Mouse (Mus musculus) CH12.LX (cell line): ENCODE measurements around the gene Itpr3. TPM values are rescaled to one million over a fixed set of nuclear protein-coding genes. Genes with fewer than 3 reads are reported as not detected.

ENCODE experiments used
- DNase-seq: peaks from one replicate; pipeline ENCODE4 v3.0.0-alpha.2; 2013; ENCODE audit errors: extremely low read depth
- H3K27ac ChIP-seq: 2 replicates; pipeline ENCODE4 v1.5.1; 2012; ENCODE audit warnings: low read depth, mild to moderate bottlenecking, control low read depth, moderate library complexity; ENCODE audit not compliant: insufficient read depth
- H3K27me3 ChIP-seq: replicated peaks from 2 replicates; pipeline ENCODE3; 2012; ENCODE audit warnings: inconsistent platforms
- H3K36me3 ChIP-seq, 2 experiments: replicated peaks in 1 of 2; 2 replicates each; pipeline versions ENCODE3 to v1.6.1; 2012; ENCODE audit warnings: inconsistent platforms in 1 of 2, low read length in 1 of 2, mild to moderate bottlenecking in 1 of 2, mixed read lengths in 1 of 2, moderate library complexity in 1 of 2; ENCODE audit not compliant: control insufficient read depth in 1 of 2, insufficient read depth in 1 of 2
- H3K4me1 ChIP-seq, 2 experiments: 2 replicates each; pipeline ENCODE4 v1.6.1; 2012; ENCODE audit warnings: inconsistent platforms in 1 of 2, moderate library complexity in 1 of 2; ENCODE audit not compliant: insufficient read depth in 2 of 2, control insufficient read depth in 1 of 2
- H3K4me2 ChIP-seq: 2 replicates; pipeline ENCODE4 v1.6.1; 2012; ENCODE audit warnings: low read depth, mild to moderate bottlenecking, control low read depth; ENCODE audit not compliant: poor library complexity, insufficient read depth, severe bottlenecking
- H3K4me3 ChIP-seq, 3 experiments: fragments of 150-350 bp in 1 of 3; sonication (generic) in 1 of 3; replicated peaks in 1 of 3; 2 replicates each; pipeline versions ENCODE3 to v1.5.1; 2011 to 2012; ENCODE audit warnings: low read depth in 2 of 3, low read length in 2 of 3, mild to moderate bottlenecking in 2 of 3, moderate library complexity in 2 of 3, control low read depth in 1 of 3, improper control_type of control experiment in 1 of 3, inconsistent platforms in 1 of 3, mixed read lengths in 1 of 3; ENCODE audit not compliant: poor library complexity in 1 of 3
- H3K79me2 ChIP-seq: replicated peaks from 2 replicates; pipeline ENCODE4 v1.6.1; 2012; ENCODE audit warnings: mild to moderate bottlenecking, moderate library complexity; ENCODE audit not compliant: control insufficient read depth, poor library complexity, insufficient read depth, severe bottlenecking; ENCODE audit errors: extremely low read depth
- H3K9ac ChIP-seq: 2 replicates; pipeline ENCODE4 v1.6.1; 2012; ENCODE audit warnings: low read depth, mild to moderate bottlenecking, control low read depth, moderate library complexity; ENCODE audit not compliant: insufficient read depth
- H3K9me3 ChIP-seq: replicated peaks from 2 replicates; pipeline ENCODE3; 2012; ENCODE audit warnings: low read length, inconsistent platforms, mixed read lengths
- BHLHE40 ChIP-seq: IDR thresholded peaks from 2 replicates; pipeline ENCODE4 v1.6.1; 2011; ENCODE audit warnings: mild to moderate bottlenecking, low read depth, low read length, improper control_type of control experiment
- CHD2 ChIP-seq: IDR thresholded peaks from 2 replicates; pipeline ENCODE4 v1.6.1; 2011; ENCODE audit warnings: low read length, improper control_type of control experiment
- E2F4 ChIP-seq: IDR thresholded peaks from 2 replicates; pipeline ENCODE4 v1.6.1; 2011; ENCODE audit warnings: low read depth, low read length, improper control_type of control experiment; ENCODE audit not compliant: insufficient replicate concordance
- ELF1 ChIP-seq: IDR thresholded peaks from 2 replicates; pipeline ENCODE4 v1.6.1; 2014; ENCODE audit warnings: low read depth, mild to moderate bottlenecking, inconsistent platforms, low read length, improper control_type of control experiment
- EP300 ChIP-seq: IDR thresholded peaks from 2 replicates; pipeline ENCODE4 v1.6.1; 2011; ENCODE audit warnings: low read length, improper control_type of control experiment
- ETS1 ChIP-seq: conservative IDR thresholded peaks from 2 replicates; pipeline ENCODE4 v1.6.1; 2012; ENCODE audit warnings: low read depth, mild to moderate bottlenecking, inconsistent platforms, low read length, improper control_type of control experiment, moderate library complexity
- HCFC1 ChIP-seq: IDR thresholded peaks from 2 replicates; pipeline ENCODE4 v1.6.1; 2012; ENCODE audit warnings: low read depth, mild to moderate bottlenecking, inconsistent platforms, low read length, improper control_type of control experiment
- JUN ChIP-seq: IDR thresholded peaks from 2 replicates; pipeline ENCODE4 v1.6.1; 2011; ENCODE audit warnings: low read depth, mild to moderate bottlenecking, low read length, improper control_type of control experiment, moderate library complexity; ENCODE audit not compliant: insufficient read depth
- JUND ChIP-seq: conservative IDR thresholded peaks from 2 replicates; pipeline ENCODE4 v1.6.1; 2011; ENCODE audit warnings: low read depth, low read length, improper control_type of control experiment
- KAT2A ChIP-seq: IDR thresholded peaks from 2 replicates; pipeline ENCODE4 v1.6.1; 2012; ENCODE audit warnings: low read length, improper control_type of control experiment, inconsistent platforms; ENCODE audit not compliant: insufficient replicate concordance
- MAFK ChIP-seq: IDR thresholded peaks from 2 replicates; pipeline ENCODE4 v1.6.1; 2011; ENCODE audit warnings: low read length, improper control_type of control experiment; ENCODE audit not compliant: insufficient replicate concordance
- MAX ChIP-seq: IDR thresholded peaks from 2 replicates; pipeline ENCODE4 v1.6.1; 2011; ENCODE audit warnings: low read length, improper control_type of control experiment
- MEF2A ChIP-seq: IDR thresholded peaks from 2 replicates; pipeline ENCODE4 v1.6.1; 2014; ENCODE audit warnings: low read depth, mild to moderate bottlenecking, inconsistent platforms, low read length, improper control_type of control experiment, borderline replicate concordance
- NELFE ChIP-seq: IDR thresholded peaks from 2 replicates; pipeline ENCODE4 v1.6.1; 2011; ENCODE audit warnings: low read depth, low read length, improper control_type of control experiment
- RAD21 ChIP-seq: IDR thresholded peaks from 2 replicates; pipeline ENCODE4 v1.6.1; 2011; ENCODE audit warnings: low read depth, mild to moderate bottlenecking, low read length, improper control_type of control experiment, moderate library complexity
- SIN3A ChIP-seq: IDR thresholded peaks from 2 replicates; pipeline ENCODE4 v1.6.1; 2012; ENCODE audit warnings: low read length, improper control_type of control experiment, inconsistent platforms
- SMC3 ChIP-seq: IDR thresholded peaks from 2 replicates; pipeline ENCODE4 v1.6.1; 2011; ENCODE audit warnings: low read depth, low read length, improper control_type of control experiment
- UBTF ChIP-seq: IDR thresholded peaks from 2 replicates; pipeline ENCODE4 v1.6.1; 2012; ENCODE audit warnings: low read depth, mild to moderate bottlenecking, inconsistent platforms, low read length, improper control_type of control experiment, moderate library complexity
- ZC3H11A ChIP-seq: IDR thresholded peaks from 2 replicates; pipeline ENCODE4 v1.6.1; 2012; ENCODE audit warnings: low read depth, mild to moderate bottlenecking, inconsistent platforms, low read length, improper control_type of control experiment
- ZKSCAN1 ChIP-seq: IDR thresholded peaks from 2 replicates; pipeline ENCODE4 v1.6.1; 2012; ENCODE audit warnings: low read depth, inconsistent platforms, low read length, improper control_type of control experiment, borderline replicate concordance
- ZMIZ1 ChIP-seq: IDR thresholded peaks from 2 replicates; pipeline ENCODE4 v1.6.1; 2012; ENCODE audit warnings: low read depth, mild to moderate bottlenecking, inconsistent platforms, low read length, improper control_type of control experiment
- ZNF384 ChIP-seq: IDR thresholded peaks from 2 replicates; pipeline ENCODE4 v1.6.1; 2012; ENCODE audit warnings: low read depth, low read length, improper control_type of control experiment, inconsistent platforms
- dilution Hi-C: fragments of 300-500 bp; cut with MboI; formaldehyde crosslinking; loops from 2 replicates; pipeline ENCODE4 v1.14.3; 2020; ENCODE audit warnings: low sequenced_read_pairs; ENCODE audit not compliant: extremely low pct_unique_long_range_greater_than_20kb, extremely low pct_ligation_motif_present
- in situ Hi-C: fragments of 300-500 bp; cut with MboI; formaldehyde crosslinking; loops from 3 replicates; pipeline ENCODE4 v1.14.3; 2019; ENCODE audit warnings: low sequenced_read_pairs, low pct_ligation_motif_present, low pct_unique_long_range_greater_than_20kb, mixed read lengths
- polyA plus RNA-seq: library from polyadenylated mRNA; unstranded; fragments of >175 nt; gene quantifications from 2 replicates; pipeline ENCODE4 v1.2.1, GENCODE M21; 2012; ENCODE audit warnings: low read depth; ENCODE audit not compliant: insufficient read length
- total RNA-seq, 2 experiments: library from RNA; depleted of rRNA; stranded (reverse); fragments of 300-350 nt in 1 of 2; fragments of >200 nt in 1 of 2; gene quantifications; 2 replicates each; pipeline ENCODE4 v1.2.3; 2012 to 2014

The Itpr3 gene
- total and polyA plus RNA-seq, 3 experiments, result 2.5 to 11.3 (median 9.5) TPM

DNA sequence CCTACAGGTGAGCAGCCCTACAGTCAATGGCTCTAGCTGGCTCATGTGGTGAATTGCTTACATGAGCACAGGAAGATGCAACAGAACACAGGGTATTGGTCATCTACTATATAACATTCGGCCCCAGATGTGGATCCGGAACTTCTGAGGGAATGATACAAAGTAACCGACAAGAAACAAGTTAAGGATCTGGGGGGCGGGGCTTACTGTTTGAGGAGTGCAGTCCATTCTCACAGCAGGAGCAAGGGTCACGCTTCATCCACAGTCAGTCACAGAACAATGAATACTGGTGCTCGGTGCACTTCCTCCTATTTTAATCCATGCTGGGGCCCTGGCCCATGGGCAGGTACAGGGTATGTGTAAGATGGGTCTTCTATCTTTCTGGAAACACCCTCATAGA lies 50.8 kb downstream of the Itpr3 start:
- Histone ChIP-seq H3K27ac (no peak overlapping the region), H3K27me3 (no peaks in the 10 kb centered on the region), H3K79me2 (no peaks in the 10 kb centered on the region), H3K9ac (no peak overlapping the region), H3K4me3 (no peak overlapping the region), H3K4me1 (peaks cover 7 to 18% of the 10 kb centered on the region in 2 experiments; a peak in 3 of 4 replicates), H3K36me3 (peaks cover 18 to 81% of the 10 kb centered on the region in 2 experiments), H3K4me2 (no peak overlapping the region), H3K9me3 (peaks cover 2% of the 10 kb centered on the region)
- in situ Hi-C loops (no loop called here), dilution Hi-C loops (no loop called here)
- TF ChIP-seq BHLHE40 (no peak), E2F4 (no peak), ETS1 (no peak), NELFE (no peak), ELF1 (no peak), JUN (no peak), KAT2A (no peak), ZMIZ1 (no peak), CHD2 (no peak), SIN3A (no peak), JUND (no peak), MAX (no peak)
- no peak for DNase-seq

DNA sequence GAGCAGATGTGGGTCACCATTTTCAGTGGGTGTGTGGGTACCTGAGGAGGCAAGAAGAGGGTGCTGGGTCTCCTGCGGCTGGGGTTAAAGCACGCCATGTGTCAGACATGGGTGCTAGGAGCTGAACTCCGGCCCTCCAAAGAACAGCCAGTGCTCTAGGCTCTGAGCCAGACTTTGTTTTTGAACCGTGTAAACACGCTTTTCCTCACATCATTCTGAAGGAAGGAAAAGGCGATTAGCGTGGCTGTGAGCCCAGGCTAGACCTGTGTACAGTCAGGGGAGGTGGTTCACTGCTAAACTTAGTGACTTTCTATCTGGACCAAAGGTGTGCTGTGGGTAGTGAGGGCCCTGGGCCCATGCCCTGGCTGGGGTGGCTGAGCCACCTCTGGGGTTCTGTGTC lies 53.0 kb downstream of the Itpr3 start:
- no peak for DNase-seq
- H3K4me2 ChIP-seq, result no peak overlapping the region
- TF ChIP-seq ZKSCAN1 (no peak), MEF2A (no peak), CHD2 (no peak), EP300 (no peak), SMC3 (no peak), NELFE (no peak), RAD21 (no peak), JUN (no peak), MAFK (no peak), ZNF384 (no peak), ZC3H11A (no peak), UBTF (no peak), SIN3A (no peak), HCFC1 (no peak)
- peaks cover 37 to 82% of the 10 kb centered on the region in 2 experiments for H3K36me3 ChIP-seq
- no peaks in the 10 kb centered on the region for H3K27me3 ChIP-seq
- in situ Hi-C loops, result no loop called here
- no peak overlapping the region for H3K4me3 ChIP-seq
- dilution Hi-C loops, result no loop called here
- H3K79me2 ChIP-seq, result no peaks in the 10 kb centered on the region
- peaks cover 2% of the 10 kb centered on the region for H3K9me3 ChIP-seq
- no peaks in the 10 kb centered on the region for H3K4me1 ChIP-seq
- H3K9ac ChIP-seq, result no peak overlapping the region
- no peak overlapping the region for H3K27ac ChIP-seq
